Mouse (Mus musculus) E14TG2a.4 (cell line): ENCODE data around the gene Acadl.
A peak's percentile ranks its signal among the peaks of the same experiment; 100 is the strongest.

ENCODE experiments used
- H3K27me3 ChIP-seq: 2 replicates; pipeline ENCODE4 v1.6.1; 2014; ENCODE audit warnings: low read length, control low read depth; ENCODE audit not compliant: insufficient read depth
- H3K36me3 ChIP-seq: 2 replicates; pipeline ENCODE4 v1.6.1; 2014; ENCODE audit warnings: low read length, control low read depth; ENCODE audit not compliant: insufficient read depth
- H3K4me1 ChIP-seq: replicated peaks from 2 replicates; pipeline ENCODE4 v1.6.1; 2014; ENCODE audit warnings: low read depth, low read length, control low read depth
- H3K4me3 ChIP-seq: replicated peaks from 2 replicates; pipeline ENCODE4 v1.5.1; 2014; ENCODE audit warnings: mild to moderate bottlenecking, low read length
- H3K9me3 ChIP-seq: 2 replicates; pipeline ENCODE4 v1.6.1; 2014; ENCODE audit warnings: low read length, control low read depth
- CTCF ChIP-seq: conservative IDR thresholded peaks from 2 replicates; pipeline ENCODE4 v1.5.1; 2014; ENCODE audit warnings: low read length
- NANOG ChIP-seq: IDR thresholded peaks from 2 replicates; pipeline ENCODE4 v1.6.1; 2014; ENCODE audit warnings: borderline replicate concordance, low read length, mixed read lengths
- POU5F1 ChIP-seq: IDR thresholded peaks from 2 replicates; pipeline ENCODE4 v1.6.1; 2014; ENCODE audit warnings: low read length, borderline replicate concordance

The Acadl gene

GRCm38 (mm10) chr1:66862712-66863511, at the start of gene Acadl:
Gene Acadl, minus strand, starts transcription at chr1:66863277.
- TF ChIP-seq NANOG (no peak), POU5F1 (no peak), CTCF (no peak)
- H3K27me3 ChIP-seq, result peaks cover 13% of the 10 kb centered on the region; the same call in 1 of the 2 replicates
- peaks cover 10% of the 10 kb centered on the region for H3K4me1 ChIP-seq
- H3K4me3 ChIP-seq, result peak within 1 kb of the TSS; percentile 85
- H3K36me3 ChIP-seq, result no peaks in the 10 kb centered on the region
- H3K9me3 ChIP-seq, result 0 out of 2 replicates have a peak, but pooled peaks cover 3% of the 10 kb centered on the region

- Histone ChIP-seq H3K4me3 (no peak overlapping the region), H3K4me1 (no peaks in the 10 kb centered on the region), H3K9me3 (no peaks in the 10 kb centered on the region), H3K27me3 (no peaks in the 10 kb centered on the region), H3K36me3 (no peaks in the 10 kb centered on the region)
- TF ChIP-seq CTCF (no peak), NANOG (peak; percentile 98)
Observed at GRCm38 (mm10) chr1:66912305-66912704, 49.2 kb upstream of the Acadl start.

- Histone ChIP-seq H3K9me3 (no peaks in the 10 kb centered on the region), H3K36me3 (no peaks in the 10 kb centered on the region), H3K27me3 (no peaks in the 10 kb centered on the region), H3K4me3 (no peak overlapping the region), H3K4me1 (no peaks in the 10 kb centered on the region)
- TF ChIP-seq POU5F1, result no peak
- no peak for TF ChIP-seq NANOG
- TF ChIP-seq CTCF, result no peak
Observed at GRCm38 (mm10) chr1:66902566-66902965, 39.5 kb upstream of the Acadl start.

GRCm38 (mm10) chr1:66900946-66901345, 37.9 kb upstream of the Acadl start:
- H3K36me3 ChIP-seq, result no peaks in the 10 kb centered on the region
- no peak for TF ChIP-seq CTCF
- no peak for TF ChIP-seq NANOG
- no peak for TF ChIP-seq POU5F1
- H3K27me3 ChIP-seq, result no peaks in the 10 kb centered on the region
- H3K9me3 ChIP-seq, result no peaks in the 10 kb centered on the region
- H3K4me3 ChIP-seq, result no peak overlapping the region
- H3K4me1 ChIP-seq, result no peaks in the 10 kb centered on the region

GRCm38 (mm10) chr1:66898261-66898660, 35.2 kb upstream of the Acadl start:
- Histone ChIP-seq H3K27me3 (no peaks in the 10 kb centered on the region), H3K4me1 (no peaks in the 10 kb centered on the region), H3K4me3 (no peak overlapping the region), H3K36me3 (no peaks in the 10 kb centered on the region), H3K9me3 (no peaks in the 10 kb centered on the region)
- no peak for TF ChIP-seq CTCF

GRCm38 (mm10) chr1:66896556-66896955, 33.5 kb upstream of the Acadl start:
- Histone ChIP-seq H3K4me1 (no peaks in the 10 kb centered on the region), H3K9me3 (no peaks in the 10 kb centered on the region), H3K27me3 (no peaks in the 10 kb centered on the region), H3K36me3 (no peaks in the 10 kb centered on the region), H3K4me3 (no peak overlapping the region)
- TF ChIP-seq POU5F1, result no peak
- TF ChIP-seq CTCF, result no peak

GRCm38 (mm10) chr1:66896125-66896524, 33.0 kb upstream of the Acadl start:
- TF ChIP-seq NANOG (no peak), POU5F1 (no peak), CTCF (peak; percentile 21; the same call in 1 of the 2 replicates)
- no peaks in the 10 kb centered on the region for H3K4me1 ChIP-seq
- H3K36me3 ChIP-seq, result no peaks in the 10 kb centered on the region
- no peaks in the 10 kb centered on the region for H3K9me3 ChIP-seq
- no peak overlapping the region for H3K4me3 ChIP-seq
- H3K27me3 ChIP-seq, result no peaks in the 10 kb centered on the region

- H3K9me3 ChIP-seq, result no peaks in the 10 kb centered on the region
- no peaks in the 10 kb centered on the region for H3K27me3 ChIP-seq
- no peaks in the 10 kb centered on the region for H3K4me1 ChIP-seq
- H3K36me3 ChIP-seq, result no peaks in the 10 kb centered on the region
- H3K4me3 ChIP-seq, result no peak overlapping the region
- TF ChIP-seq NANOG, result no peak
- TF ChIP-seq POU5F1, result no peak
- 0 out of 2 replicates have a peak, but pooled peaks have one; percentile 4 for TF ChIP-seq CTCF
Observed at GRCm38 (mm10) chr1:66895837-66896118, 32.7 kb upstream of the Acadl start.

- TF ChIP-seq NANOG (no peak), POU5F1 (no peak), CTCF (no peak)
- Histone ChIP-seq H3K9me3 (no peaks in the 10 kb centered on the region), H3K4me1 (no peaks in the 10 kb centered on the region), H3K4me3 (no peak overlapping the region), H3K27me3 (no peaks in the 10 kb centered on the region), H3K36me3 (no peaks in the 10 kb centered on the region)
Observed at GRCm38 (mm10) chr1:66895093-66895836, 32.2 kb upstream of the Acadl start.
